8 mouse cellular contexts compared by ENCODE assay signal in genomic region chr3:104789822-104790221, GRCm38 (mm10). TPM values are rescaled to one million over a fixed set of nuclear protein-coding genes. Genes with fewer than 3 reads are reported as not detected.
DNase-seq lines count a peak whose midpoint lies in the region; ATAC-seq and TF ChIP-seq lines count a peak whose summit lies in the region.

No protein-coding gene starts in this region.

- H3K9me3 ChIP-seq in embryonic facial prominence, embryonic 10.5 days: no peaks in the 10 kb centered on the region
- H3K9me3 ChIP-seq in midbrain, embryonic 15.5 days: no peaks in the 10 kb centered on the region

- peak overlapping the region; percentile 24 for H3K27ac ChIP-seq in left cerebral cortex, adult 2 months
- H3K27ac ChIP-seq in embryonic facial prominence, embryonic 10.5 days (replicated peaks): peak overlapping the region; percentile 90
- no peak overlapping the region for H3K27ac ChIP-seq in midbrain, embryonic 15.5 days

- DNase-seq in left cerebral cortex, adult 2 months (ENCODE audit: extremely low spot score in 1 of 2, low spot score in 2 of 2): peak in 1 of 2 experiments; percentile 43
- DNase-seq in left cerebral cortex, adult 9 months (ENCODE audit: low spot score in 2 of 2): no peak
- peak; percentile 50 for DNase-seq in embryonic facial prominence, embryonic 10.5 days (ENCODE audit: low spot score)
- DNase-seq in heart, postnatal 10 days: peak; percentile 76 to 78
- DNase-seq in kidney, postnatal 4 days: peak; percentile 42 to 60
- no peak for DNase-seq in T-cell, adult 2 months (ENCODE audit: low spot score)
- DNase-seq in frontal cortex, postnatal 25 days (ENCODE audit: low spot score in 2 of 2): no peak

- no peak for ATAC-seq in midbrain, embryonic 15.5 days (replicated peaks)

- 32% methylated on average over 13 of the region's 13 CpGs for WGBS in embryonic facial prominence, embryonic 10.5 days
- 31% methylated on average over 13 of the region's 13 CpGs for WGBS in midbrain, embryonic 15.5 days

- TF ChIP-seq CTCF in left cerebral cortex, adult 2 months (IDR thresholded peaks at IDR 0.05): no peak

- intact Hi-C loops in left cerebral cortex, adult 2 months (cut with DNase I): loop anchor here (1.0 to 5.0 kb wide), 4 partner anchors 27 to 263 kb away; partner anchors contain the start of genes Capza1, Cttnbp2nl and St7l
- intact Hi-C loops in heart, postnatal 10 days (cut with DNase I): loop anchor here (1.0 to 5.0 kb wide), 4 partner anchors 28 to 269 kb away; partner anchors contain the start of genes Capza1, Mov10 and St7l

- peak overlapping the region; percentile 57 for H3K4me3 ChIP-seq in left cerebral cortex, adult 2 months
- H3K4me3 ChIP-seq in embryonic facial prominence, embryonic 10.5 days: peak overlapping the region; percentile 71
- peak overlapping the region; percentile 52 for H3K4me3 ChIP-seq in midbrain, embryonic 15.5 days

- H3K9ac ChIP-seq in midbrain, embryonic 15.5 days: no peak overlapping the region

- peaks cover 36% of the 10 kb centered on the region for H3K36me3 ChIP-seq in embryonic facial prominence, embryonic 10.5 days (replicated peaks)
- no peaks in the 10 kb centered on the region for H3K36me3 ChIP-seq in midbrain, embryonic 15.5 days (replicated peaks)

- H3K4me1 ChIP-seq in embryonic facial prominence, embryonic 10.5 days: peaks cover 66% of the 10 kb centered on the region
- H3K4me1 ChIP-seq in midbrain, embryonic 15.5 days: peaks cover 16% of the 10 kb centered on the region

- peak overlapping the region; percentile 97 for H3K4me2 ChIP-seq in midbrain, embryonic 15.5 days

- H3K27me3 ChIP-seq in embryonic facial prominence, embryonic 10.5 days (replicated peaks; ENCODE audit: low read depth, poor library complexity, severe bottlenecking): peaks cover 27% of the 10 kb centered on the region
- peaks cover 22% of the 10 kb centered on the region for H3K27me3 ChIP-seq in midbrain, embryonic 15.5 days (replicated peaks)

RNA-seq across cellular contexts. Expression of gene Rhoc, which starts 1.6 kb away (rescaled TPM):
- 10 to 100 TPM; 27.9 to 29.3 TPM for total RNA-seq in left cerebral cortex, adult 2 months (2021)
- 120 and 121 TPM in 2 replicates for polyA plus RNA-seq in embryonic facial prominence, embryonic 10.5 days (2016; fragmentation: Nextera tagmentation; extraction: Ambion mirVana)
- 100 to 1,000 TPM; 243 to 255 TPM for total RNA-seq in heart, postnatal 10 days (2021)
- 43.8 and 46.0 TPM in 2 replicates for polyA plus RNA-seq in midbrain, embryonic 15.5 days (2015; fragmentation: Nextera tagmentation; extraction: Ambion mirVana)

RNA-seq across cellular contexts. Expression of gene Fam19a3, which starts 8.2 kb away (rescaled TPM):
- total RNA-seq in left cerebral cortex, adult 2 months (2021): under 1 TPM in 1 of 2 experiments, not detected in 1; 0.07 TPM
- polyA plus RNA-seq in embryonic facial prominence, embryonic 10.5 days (2016; fragmentation: Nextera tagmentation; extraction: Ambion mirVana): 0.04 and 0.10 TPM in 2 replicates
- total RNA-seq in heart, postnatal 10 days (2021): 1 to 10 TPM; 2.2 to 2.6 TPM
- 0.05 and 0.10 TPM in 2 replicates for polyA plus RNA-seq in midbrain, embryonic 15.5 days (2015; fragmentation: Nextera tagmentation; extraction: Ambion mirVana)

RNA-seq across cellular contexts. Expression of gene Ppm1j, which starts 9.0 kb away (rescaled TPM):
- total RNA-seq in left cerebral cortex, adult 2 months (2021): 1 to 10 TPM in 1 of 2 experiments, under 1 TPM in 1; 0.72 to 1.2 TPM
- polyA plus RNA-seq in embryonic facial prominence, embryonic 10.5 days (2016; fragmentation: Nextera tagmentation; extraction: Ambion mirVana): 1.3 and 2.3 TPM in 2 replicates
- 10 to 100 TPM; 51.9 to 57.2 TPM for total RNA-seq in heart, postnatal 10 days (2021)
- 0.59 and 0.93 TPM in 2 replicates for polyA plus RNA-seq in midbrain, embryonic 15.5 days (2015; fragmentation: Nextera tagmentation; extraction: Ambion mirVana)

RNA-seq across cellular contexts. Expression of gene Mov10, which starts 28.5 kb away (rescaled TPM):
- 10 to 100 TPM; 10.5 to 10.9 TPM for total RNA-seq in left cerebral cortex, adult 2 months (2021)
- 38.0 and 46.4 TPM in 2 replicates for polyA plus RNA-seq in embryonic facial prominence, embryonic 10.5 days (2016; fragmentation: Nextera tagmentation; extraction: Ambion mirVana)
- 10 to 100 TPM; 10.3 to 14.6 TPM for total RNA-seq in heart, postnatal 10 days (2021)
- polyA plus RNA-seq in midbrain, embryonic 15.5 days (2015; fragmentation: Nextera tagmentation; extraction: Ambion mirVana): 9.7 and 10.6 TPM in 2 replicates

Comparison
In these comparisons a context has a peak if more than half of its experiments do, and no peak if none do; other contexts are left out.
1. DNase-seq: peak in embryonic facial prominence, embryonic 10.5 days (single experiment), heart, postnatal 10 days (2 of 2) and kidney, postnatal 4 days (2 of 2); none in left cerebral cortex, adult 9 months (0 of 2), T-cell, adult 2 months (single experiment) and frontal cortex, postnatal 25 days (0 of 2).
2. RNA of gene Rhoc, which starts 1.6 kb away (total RNA-seq): 243 to 255 TPM in heart, postnatal 10 days; 27.9 to 29.3 TPM in left cerebral cortex, adult 2 months; every median in the first group is over 4 times any median in the second.
3. RNA of gene Ppm1j, which starts 9.0 kb away (total RNA-seq): 51.9 to 57.2 TPM in heart, postnatal 10 days; 0.72 to 1.2 TPM in left cerebral cortex, adult 2 months; every median in the first group is over 10 times any median in the second.
4. Peak in every context shown above with its lines, with median percentiles within 50 percentile points of each other: H3K4me3 ChIP-seq.